Mouse (Mus musculus) cerebellum, adult 11-12 months (tissue): ENCODE data around the gene Dcaf1.

Experiments used
- DNase-seq: peaks from one replicate; pipeline ENCODE4 v3.0.0; 2022

Dcaf1 gene

GRCm38 (mm10) chr9:106908715-106909114, 87.0 kb downstream of the Dcaf1 start:
- DNase-seq = no peak

GRCm38 (mm10) chr9:106911624-106912023, 90.0 kb downstream of the Dcaf1 start:
- DNase-seq = no peak

- DNase-seq = no peak
Observed at GRCm38 (mm10) chr9:106913759-106914158, 92.1 kb downstream of the Dcaf1 start.

GRCm38 (mm10) chr9:106914878-106915277, 93.2 kb downstream of the Dcaf1 start:
- DNase-seq = no peak
